Mouse (Mus musculus): ENCODE data around the gene Plod2. TPM values are rescaled to one million over a fixed set of nuclear protein-coding genes. Genes with fewer than 3 reads are reported as not detected.

Gene Plod2
- total RNA-seq, 1 experiment from 2014 or later: 5.3 TPM

- ATAC-seq (replicated peaks; ENCODE audit: low read depth, poor library complexity, severe bottlenecking): no peak
These were observed 9.6 kb downstream of the Plod2 start for GRCm38 (mm10) chr9:92551666-92552065.

- no peak for ATAC-seq (replicated peaks; ENCODE audit: low read depth, poor library complexity, severe bottlenecking)
These were observed 10.7 kb downstream of the Plod2 start for GRCm38 (mm10) chr9:92552691-92553090.

- no peak for ATAC-seq (replicated peaks; ENCODE audit: low read depth, poor library complexity, severe bottlenecking)
These were observed 13.3 kb downstream of the Plod2 start for GRCm38 (mm10) chr9:92555006-92555958.

GRCm38 (mm10) chr9:92559750-92560149 lies 17.7 kb downstream of the Plod2 start:
- no peak for ATAC-seq (replicated peaks; ENCODE audit: low read depth, poor library complexity, severe bottlenecking)

- no peak for ATAC-seq (replicated peaks; ENCODE audit: low read depth, poor library complexity, severe bottlenecking)
These were observed 19.0 kb downstream of the Plod2 start for GRCm38 (mm10) chr9:92560840-92561547.

- no peak for ATAC-seq (replicated peaks; ENCODE audit: low read depth, poor library complexity, severe bottlenecking)
These were observed 20.4 kb downstream of the Plod2 start for GRCm38 (mm10) chr9:92562416-92562815.

GRCm38 (mm10) chr9:92563306-92563705 lies 21.3 kb downstream of the Plod2 start:
- ATAC-seq (replicated peaks; ENCODE audit: low read depth, poor library complexity, severe bottlenecking): no peak

GRCm38 (mm10) chr9:92564391-92564790 lies 22.4 kb downstream of the Plod2 start:
- no peak for ATAC-seq (replicated peaks; ENCODE audit: low read depth, poor library complexity, severe bottlenecking)

GRCm38 (mm10) chr9:92566234-92566633 lies 24.2 kb downstream of the Plod2 start:
- ATAC-seq (replicated peaks; ENCODE audit: low read depth, poor library complexity, severe bottlenecking): no peak

GRCm38 (mm10) chr9:92567474-92567873 lies 25.5 kb downstream of the Plod2 start:
- no peak for ATAC-seq (replicated peaks; ENCODE audit: low read depth, poor library complexity, severe bottlenecking)

- ATAC-seq (replicated peaks; ENCODE audit: low read depth, poor library complexity, severe bottlenecking): no peak
These were observed 26.8 kb downstream of the Plod2 start for GRCm38 (mm10) chr9:92568798-92569197.

GRCm38 (mm10) chr9:92572376-92573108 lies 30.5 kb downstream of the Plod2 start:
- ATAC-seq (replicated peaks; ENCODE audit: low read depth, poor library complexity, severe bottlenecking): no peak

GRCm38 (mm10) chr9:92583876-92584275 lies 41.9 kb downstream of the Plod2 start:
- no peak for ATAC-seq (replicated peaks; ENCODE audit: low read depth, poor library complexity, severe bottlenecking)

GRCm38 (mm10) chr9:92586025-92586424 lies 44.0 kb downstream of the Plod2 start:
- ATAC-seq (replicated peaks; ENCODE audit: low read depth, poor library complexity, severe bottlenecking): no peak

- no peak for ATAC-seq (replicated peaks; ENCODE audit: low read depth, poor library complexity, severe bottlenecking)
These were observed 45.4 kb downstream of the Plod2 start for GRCm38 (mm10) chr9:92587391-92587790.

GRCm38 (mm10) chr9:92588226-92588625 lies 46.2 kb downstream of the Plod2 start:
- ATAC-seq (replicated peaks; ENCODE audit: low read depth, poor library complexity, severe bottlenecking): no peak

- no peak for ATAC-seq (replicated peaks; ENCODE audit: low read depth, poor library complexity, severe bottlenecking)
These were observed 47.0 kb downstream of the Plod2 start for GRCm38 (mm10) chr9:92589021-92589420.

- no peak for ATAC-seq (replicated peaks; ENCODE audit: low read depth, poor library complexity, severe bottlenecking)
These were observed 49.5 kb downstream of the Plod2 start for GRCm38 (mm10) chr9:92591482-92591881.

- ATAC-seq (replicated peaks; ENCODE audit: low read depth, poor library complexity, severe bottlenecking): no peak
These were observed 50.7 kb downstream of the Plod2 start for GRCm38 (mm10) chr9:92592757-92593156.

- no peak for ATAC-seq (replicated peaks; ENCODE audit: low read depth, poor library complexity, severe bottlenecking)
These were observed 52.5 kb downstream of the Plod2 start for GRCm38 (mm10) chr9:92594491-92594890.

Data from common myeloid progenitor, adult 5-6 weeks (primary cell).